Mouse (Mus musculus) ES-Bruce4 (cell line): Measurements from ENCODE around the gene Cep170b. TPM values are rescaled to one million over a fixed set of nuclear protein-coding genes. Genes with fewer than 3 reads are reported as not detected.

Source experiments
- H3K27ac ChIP-seq: 2 replicates; pipeline ENCODE4 v1.5.1; 2012; ENCODE audit warnings: low read length, inconsistent platforms; ENCODE audit not compliant: insufficient read depth
- H3K27me3 ChIP-seq: 2 replicates; pipeline ENCODE4 v1.6.1; 2012; ENCODE audit warnings: mild to moderate bottlenecking, low read length, inconsistent platforms; ENCODE audit not compliant: control insufficient read depth, poor library complexity, insufficient read depth, severe bottlenecking
- H3K36me3 ChIP-seq: 2 replicates; pipeline ENCODE4 v1.6.1; 2012; ENCODE audit warnings: inconsistent platforms, mild to moderate bottlenecking, low read length, moderate library complexity; ENCODE audit not compliant: control insufficient read depth, poor library complexity, insufficient read depth, severe bottlenecking
- H3K4me1 ChIP-seq: one replicate; pipeline ENCODE4 v1.8.1; 2011; ENCODE audit warnings: low read length; ENCODE audit not compliant: control insufficient read depth, insufficient read depth
- H3K4me3 ChIP-seq: 2 replicates; pipeline ENCODE4 v1.5.1; 2011; ENCODE audit warnings: low read depth, mild to moderate bottlenecking, low read length
- H3K9ac ChIP-seq: 2 replicates; pipeline ENCODE4 v1.6.1; 2012; ENCODE audit warnings: low read depth, mild to moderate bottlenecking, inconsistent platforms; ENCODE audit not compliant: poor library complexity, severe bottlenecking
- H3K9me3 ChIP-seq: replicated peaks from 2 replicates; pipeline ENCODE4 v1.6.1; 2012; ENCODE audit warnings: mild to moderate bottlenecking, low read length, inconsistent platforms; ENCODE audit not compliant: control insufficient read depth, poor library complexity, insufficient read depth, severe bottlenecking
- CTCF ChIP-seq: IDR thresholded peaks from one replicate; pipeline ENCODE4 v1.8.1; 2011; ENCODE audit warnings: low read depth, low read length
- EP300 ChIP-seq: IDR thresholded peaks from 2 replicates; pipeline ENCODE4 v1.6.1; 2011; ENCODE audit warnings: low read depth, low read length; ENCODE audit not compliant: insufficient read depth
- POLR2A ChIP-seq: IDR thresholded peaks from one replicate; pipeline ENCODE4 v1.8.1; 2011; ENCODE audit warnings: low read length; ENCODE audit not compliant: insufficient read depth
- polyA plus RNA-seq: library from polyadenylated mRNA; stranded (reverse); fragments of >200 nt; gene quantifications from 2 replicates; pipeline ENCODE4 v1.2.4, GENCODE M21; 2011; ENCODE audit warnings: low read depth; ENCODE audit not compliant: missing spikeins, insufficient read depth, insufficient read length

Gene Cep170b
- polyA plus RNA-seq, 1 experiment, result 104 TPM

GRCm38 (mm10) chr12:112750976-112751375 lies 30.7 kb downstream of the Cep170b start:
- no peaks in the 10 kb centered on the region for H3K27me3 ChIP-seq
- H3K9me3 ChIP-seq, result no peaks in the 10 kb centered on the region
- H3K4me3 ChIP-seq, result no peak overlapping the region
- H3K36me3 ChIP-seq, result no peaks in the 10 kb centered on the region
- no peaks in the 10 kb centered on the region for H3K4me1 ChIP-seq
- H3K27ac ChIP-seq, result no peak overlapping the region
- TF ChIP-seq EP300, result no peak
- TF ChIP-seq CTCF, result no peak
- TF ChIP-seq POLR2A, result no peak
- no peak overlapping the region for H3K9ac ChIP-seq

DNA sequence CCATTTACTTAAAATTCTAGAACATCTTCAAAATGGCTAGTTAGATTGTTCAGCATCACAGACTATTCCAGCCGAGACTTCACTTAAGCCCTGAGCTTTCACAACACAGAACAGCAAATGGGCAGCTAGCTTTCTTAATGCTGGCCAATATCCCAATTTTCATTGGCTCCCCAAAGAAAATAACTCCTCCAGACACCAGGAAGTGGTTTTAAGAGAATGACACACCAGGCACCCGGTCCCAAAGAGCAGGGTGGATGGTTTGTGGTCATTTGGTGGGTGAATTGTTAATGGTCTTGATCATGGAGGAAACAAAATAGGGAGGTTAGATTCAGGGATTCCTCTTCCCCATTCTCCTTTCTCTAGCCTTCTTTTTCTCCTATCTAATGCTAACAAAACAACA lies 32.1 kb downstream of the Cep170b start:
- Histone ChIP-seq H3K4me1 (no peaks in the 10 kb centered on the region), H3K4me3 (no peak overlapping the region), H3K9ac (no peak overlapping the region), H3K27me3 (no peaks in the 10 kb centered on the region), H3K9me3 (no peaks in the 10 kb centered on the region), H3K36me3 (no peaks in the 10 kb centered on the region), H3K27ac (no peak overlapping the region)
- TF ChIP-seq CTCF (no peak), POLR2A (no peak), EP300 (no peak)

DNA sequence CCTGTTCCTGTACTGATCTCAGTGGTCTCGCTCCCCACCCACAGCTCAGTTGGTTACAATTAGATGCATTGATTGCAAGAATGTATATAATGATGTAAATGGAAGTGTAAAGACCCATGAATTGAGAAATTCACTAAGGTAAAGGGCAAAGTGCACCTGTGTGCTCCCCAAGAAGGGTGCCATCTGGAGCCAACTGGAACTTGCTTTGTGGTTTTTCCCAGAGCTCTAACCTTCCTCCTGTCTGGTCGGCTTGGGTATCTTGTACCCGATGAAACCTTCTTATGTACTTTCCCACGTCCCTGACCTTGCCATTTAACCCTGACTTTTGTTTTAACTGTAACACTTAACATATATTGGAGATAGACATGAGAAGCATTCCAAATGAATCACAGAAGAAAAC lies 35.6 kb downstream of the Cep170b start:
- Histone ChIP-seq H3K4me1 (no peaks in the 10 kb centered on the region), H3K36me3 (no peaks in the 10 kb centered on the region), H3K9ac (no peak overlapping the region), H3K27ac (no peak overlapping the region), H3K9me3 (no peaks in the 10 kb centered on the region), H3K4me3 (no peak overlapping the region), H3K27me3 (no peaks in the 10 kb centered on the region)
- TF ChIP-seq POLR2A, result no peak
- TF ChIP-seq CTCF, result no peak
- no peak for TF ChIP-seq EP300

DNA sequence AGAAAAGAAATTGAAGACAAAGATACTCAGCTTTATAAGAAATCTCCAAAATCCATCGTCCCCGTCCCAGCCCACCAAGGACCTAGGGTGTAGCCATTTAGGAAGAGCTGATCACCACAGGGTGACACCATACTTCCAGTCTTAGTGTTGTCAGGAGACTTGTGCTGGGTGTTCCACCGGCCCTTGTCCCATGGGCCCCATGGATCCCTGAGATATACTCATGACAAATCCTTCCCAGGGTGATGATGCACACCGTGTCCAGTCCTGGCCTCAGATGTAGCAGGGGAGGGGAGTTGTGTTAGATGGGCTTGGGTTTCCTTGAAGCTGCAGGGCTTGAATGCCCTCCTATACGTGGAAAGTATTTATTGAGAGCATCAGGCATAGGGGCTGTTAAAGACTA lies 37.6 kb downstream of the Cep170b start:
- no peak overlapping the region for H3K9ac ChIP-seq
- H3K4me1 ChIP-seq, result no peaks in the 10 kb centered on the region
- H3K36me3 ChIP-seq, result no peaks in the 10 kb centered on the region
- H3K27me3 ChIP-seq, result no peaks in the 10 kb centered on the region
- H3K9me3 ChIP-seq, result no peaks in the 10 kb centered on the region
- H3K27ac ChIP-seq, result no peak overlapping the region
- no peak overlapping the region for H3K4me3 ChIP-seq
- TF ChIP-seq CTCF (no peak), EP300 (no peak), POLR2A (no peak)

DNA sequence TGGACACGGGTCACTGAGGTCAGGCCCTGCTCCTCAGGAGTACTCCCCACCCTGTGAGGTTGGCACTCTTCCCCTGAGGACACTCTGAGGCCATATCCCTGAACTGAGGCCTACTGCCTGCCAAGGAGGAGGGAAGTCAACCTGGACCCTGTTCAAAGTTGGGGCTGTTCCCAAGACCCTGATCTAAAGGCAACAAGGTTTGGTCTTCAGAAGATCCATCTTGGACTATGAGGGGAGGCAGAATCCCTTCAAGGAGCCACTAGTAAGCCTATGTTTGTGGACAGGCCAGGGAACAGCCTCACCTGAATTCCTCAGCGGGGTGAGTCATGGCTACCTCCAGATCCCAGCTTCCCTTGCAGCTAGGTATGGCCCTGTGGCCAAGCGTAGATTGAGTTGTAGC lies 39.2 kb downstream of the Cep170b start:
- no peak overlapping the region for H3K9ac ChIP-seq
- no peaks in the 10 kb centered on the region for H3K36me3 ChIP-seq
- H3K27ac ChIP-seq, result no peak overlapping the region
- TF ChIP-seq CTCF, result no peak
- no peak for TF ChIP-seq EP300
- no peak for TF ChIP-seq POLR2A
- H3K4me1 ChIP-seq, result no peaks in the 10 kb centered on the region
- no peaks in the 10 kb centered on the region for H3K27me3 ChIP-seq
- H3K4me3 ChIP-seq, result no peak overlapping the region
- no peaks in the 10 kb centered on the region for H3K9me3 ChIP-seq

DNA sequence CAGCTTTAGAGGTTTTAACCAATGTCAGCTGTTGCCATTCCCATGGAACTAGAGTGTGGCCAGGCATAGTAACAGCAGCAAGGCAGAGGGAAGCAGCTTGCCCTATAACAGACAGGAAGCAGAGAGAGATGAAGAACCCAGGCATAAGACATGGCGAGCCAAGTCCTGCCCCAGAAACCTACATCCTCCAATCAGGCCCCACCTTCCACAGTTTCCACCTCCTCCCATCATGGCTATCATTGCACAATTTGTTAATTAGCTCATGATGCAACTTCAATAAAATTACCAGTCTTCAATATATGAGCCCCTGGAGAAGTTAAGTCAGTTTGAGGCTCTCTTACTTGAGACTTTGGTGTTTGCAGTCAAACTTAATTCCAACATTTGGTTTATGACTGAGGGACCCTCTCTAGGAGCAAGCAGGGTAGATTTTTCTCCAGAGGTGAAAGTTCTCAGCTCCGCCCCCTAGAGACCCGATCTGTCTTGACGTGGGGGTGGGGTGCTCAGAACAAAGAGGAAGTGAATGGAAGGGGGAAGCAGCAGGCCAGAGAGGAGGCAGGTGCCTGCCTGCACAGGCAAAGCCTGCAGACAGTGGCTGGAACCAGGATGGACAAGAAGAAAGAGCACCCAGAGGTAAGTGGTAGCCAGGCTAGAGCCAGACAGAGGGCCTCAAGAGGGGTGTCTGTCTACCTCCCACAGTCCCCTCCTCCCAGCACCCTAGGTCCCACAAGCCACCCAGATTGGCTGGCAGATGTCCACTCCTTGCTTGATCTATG lies 40.1 kb downstream of the Cep170b start, which contains the start of gene Pld4:
Gene Pld4, plus strand, starts transcription at position 502 of the 773 bp plus-strand sequence.
- Histone ChIP-seq H3K27ac (no peak within 1 kb of the TSS), H3K36me3 (no peaks in the 10 kb centered on the region), H3K9me3 (no peaks in the 10 kb centered on the region), H3K27me3 (no peaks in the 10 kb centered on the region), H3K4me3 (no peak within 1 kb of the TSS), H3K9ac (no peak within 1 kb of the TSS), H3K4me1 (no peaks in the 10 kb centered on the region)
- TF ChIP-seq POLR2A, result no peak
- TF ChIP-seq CTCF, result no peak
- no peak for TF ChIP-seq EP300
